Mouse (Mus musculus): ENCODE data around the gene Rbx1. TPM values are rescaled to one million over a fixed set of nuclear protein-coding genes. Genes with fewer than 3 reads are reported as not detected.
"Not testable (repeated sequence)": the region's sequence is repeated elsewhere in the genome, so short reads cannot be mapped to it uniquely, and the experiment has no call there.

The Rbx1 gene
- total and polyA plus RNA-seq, 3 experiments: 177 to 238 (median 184) TPM

- in situ Hi-C loops (cut with MboI; ENCODE audit: low pct_ligation_motif_present, low pct_unique_long_range_greater_than_20kb, low sequenced_read_pairs); H3K4me3 ChIP-seq (replicated peaks in 1 of 3; ENCODE audit: low read depth in 2 of 3, low read length in 2 of 3, poor library complexity in 1 of 3); dilution Hi-C loops (cut with MboI; ENCODE audit: extremely low pct_ligation_motif_present, extremely low pct_unique_long_range_greater_than_20kb, low sequenced_read_pairs); H3K79me2 ChIP-seq (replicated peaks; ENCODE audit: control insufficient read depth, extremely low read depth, insufficient read depth, poor library complexity, severe bottlenecking); H3K9ac ChIP-seq (ENCODE audit: insufficient read depth, low read depth); H3K27me3 ChIP-seq (replicated peaks); H3K27ac ChIP-seq (ENCODE audit: insufficient read depth, low read depth); H3K9me3 ChIP-seq (replicated peaks; ENCODE audit: low read length): not testable (repeated sequence)
- DNase-seq (ENCODE audit: extremely low read depth): peak; percentile 70
- Histone ChIP-seq H3K4me1 (ENCODE audit: control insufficient read depth in 1 of 2, insufficient read depth in 2 of 2) (peaks cover 2 to 30% of the 10 kb centered on the region in 2 experiments; a peak in 2 of 4 replicates), H3K36me3 (replicated peaks in 1 of 2; ENCODE audit: control insufficient read depth in 1 of 2, insufficient read depth in 1 of 2, low read length in 1 of 2) (peaks cover 17 to 55% of the 10 kb centered on the region in 2 experiments), H3K4me2 (ENCODE audit: insufficient read depth, low read depth, poor library complexity, severe bottlenecking) (peak overlapping the region; percentile 72)
- TF ChIP-seq MYC (IDR thresholded peaks at IDR 0.05; ENCODE audit: low read depth, low read length): peak; percentile 87
- TF ChIP-seq CHD2 (IDR thresholded peaks at IDR 0.05; ENCODE audit: low read length): 0 out of 2 replicates have a peak, but pooled peaks have one; percentile 26
- TF ChIP-seq SIN3A (IDR thresholded peaks at IDR 0.05; ENCODE audit: low read length): 0 out of 2 replicates have a peak, but pooled peaks have one; percentile 18
- peak; percentile 79 for TF ChIP-seq MAX (IDR thresholded peaks at IDR 0.05; ENCODE audit: low read length)
- peak; percentile 48; the same call in 1 of the 2 replicates for TF ChIP-seq POLR2A (IDR thresholded peaks at IDR 0.05; ENCODE audit: low read depth, low read length)
- TF ChIP-seq MXI1 (IDR thresholded peaks at IDR 0.05; ENCODE audit: low read depth, low read length): peak; percentile 88
- TF ChIP-seq E2F4 (IDR thresholded peaks at IDR 0.05; ENCODE audit: insufficient replicate concordance, low read depth, low read length): 0 out of 2 replicates have a peak, but pooled peaks have one; percentile 29
These were observed 49.3 kb upstream of the Rbx1 start for GRCm38 (mm10) chr15:81416763-81417310.

- no peak for DNase-seq (ENCODE audit: extremely low read depth)
- no peak overlapping the region for H3K4me3 ChIP-seq (replicated peaks in 1 of 3; ENCODE audit: low read depth in 2 of 3, low read length in 2 of 3, poor library complexity in 1 of 3)
- no peaks in the 10 kb centered on the region for H3K9me3 ChIP-seq (replicated peaks; ENCODE audit: low read length)
- peaks cover 2 to 26% of the 10 kb centered on the region in 2 experiments; a peak in 2 of 4 replicates for H3K4me1 ChIP-seq (ENCODE audit: control insufficient read depth in 1 of 2, insufficient read depth in 2 of 2)
- no peak overlapping the region for H3K9ac ChIP-seq (ENCODE audit: insufficient read depth, low read depth)
- no peaks in the 10 kb centered on the region for H3K27me3 ChIP-seq (replicated peaks)
- in situ Hi-C loops (cut with MboI; ENCODE audit: low pct_ligation_motif_present, low pct_unique_long_range_greater_than_20kb, low sequenced_read_pairs) (no loop called here), dilution Hi-C loops (cut with MboI; ENCODE audit: extremely low pct_ligation_motif_present, extremely low pct_unique_long_range_greater_than_20kb, low sequenced_read_pairs) (no loop called here)
- H3K79me2 ChIP-seq (replicated peaks; ENCODE audit: control insufficient read depth, extremely low read depth, insufficient read depth, poor library complexity, severe bottlenecking): no peaks in the 10 kb centered on the region
- no peak overlapping the region for H3K4me2 ChIP-seq (ENCODE audit: insufficient read depth, low read depth, poor library complexity, severe bottlenecking)
- H3K27ac ChIP-seq (ENCODE audit: insufficient read depth, low read depth): no peak overlapping the region
- no peak for TF ChIP-seq USF2 (conservative IDR thresholded peaks at IDR 0.05; ENCODE audit: low read depth, low read length)
- TF ChIP-seq MAFK (IDR thresholded peaks at IDR 0.05; ENCODE audit: insufficient replicate concordance, low read length): peak; percentile 61; the same call in 1 of the 2 replicates
- no peak for TF ChIP-seq BHLHE40 (IDR thresholded peaks at IDR 0.05; ENCODE audit: low read depth, low read length)
- peaks cover 17 to 55% of the 10 kb centered on the region in 2 experiments for H3K36me3 ChIP-seq (replicated peaks in 1 of 2; ENCODE audit: control insufficient read depth in 1 of 2, insufficient read depth in 1 of 2, low read length in 1 of 2)
These were observed 48.0 kb upstream of the Rbx1 start for GRCm38 (mm10) chr15:81418065-81418464.

- DNase-seq (ENCODE audit: extremely low read depth): no peak
These were observed 44.6 kb upstream of the Rbx1 start for GRCm38 (mm10) chr15:81421454-81421853.

More at GRCm38 (mm10) chr15:81421454-81421853, 44.6 kb upstream of the Rbx1 start:
- H3K4me2 ChIP-seq (ENCODE audit: insufficient read depth, low read depth, poor library complexity, severe bottlenecking): no peak overlapping the region
- H3K27ac ChIP-seq (ENCODE audit: insufficient read depth, low read depth): no peak overlapping the region
- in situ Hi-C loops (cut with MboI; ENCODE audit: low pct_ligation_motif_present, low pct_unique_long_range_greater_than_20kb, low sequenced_read_pairs) (no loop called here), dilution Hi-C loops (cut with MboI; ENCODE audit: extremely low pct_ligation_motif_present, extremely low pct_unique_long_range_greater_than_20kb, low sequenced_read_pairs) (no loop called here)
- H3K4me3 ChIP-seq (replicated peaks in 1 of 3; ENCODE audit: low read depth in 2 of 3, low read length in 2 of 3, poor library complexity in 1 of 3): no peak overlapping the region
- no peaks in the 10 kb centered on the region for H3K27me3 ChIP-seq (replicated peaks)
- no peak overlapping the region for H3K9ac ChIP-seq (ENCODE audit: insufficient read depth, low read depth)
- TF ChIP-seq USF1 (IDR thresholded peaks at IDR 0.05; ENCODE audit: low read depth, low read length) (no peak), BHLHE40 (IDR thresholded peaks at IDR 0.05; ENCODE audit: low read depth, low read length) (no peak), MAFK (IDR thresholded peaks at IDR 0.05; ENCODE audit: insufficient replicate concordance, low read length) (no peak), KAT2A (IDR thresholded peaks at IDR 0.05; ENCODE audit: insufficient replicate concordance, low read length) (no peak), MAX (IDR thresholded peaks at IDR 0.05; ENCODE audit: low read length) (no peak), CHD1 (IDR thresholded peaks at IDR 0.05; ENCODE audit: low read depth, low read length) (no peak), E2F4 (IDR thresholded peaks at IDR 0.05; ENCODE audit: insufficient replicate concordance, low read depth, low read length) (no peak), SIN3A (IDR thresholded peaks at IDR 0.05; ENCODE audit: low read length) (no peak)
- H3K4me1 ChIP-seq (ENCODE audit: control insufficient read depth in 1 of 2, insufficient read depth in 2 of 2): peaks cover 2 to 20% of the 10 kb centered on the region in 2 experiments; a peak in 2 of 4 replicates
- no peaks in the 10 kb centered on the region for H3K79me2 ChIP-seq (replicated peaks; ENCODE audit: control insufficient read depth, extremely low read depth, insufficient read depth, poor library complexity, severe bottlenecking)
- H3K36me3 ChIP-seq (replicated peaks in 1 of 2; ENCODE audit: control insufficient read depth in 1 of 2, insufficient read depth in 1 of 2, low read length in 1 of 2): peaks cover 9 to 41% of the 10 kb centered on the region in 2 experiments
- no peaks in the 10 kb centered on the region for H3K9me3 ChIP-seq (replicated peaks; ENCODE audit: low read length)

All from CH12.LX (cell line).